Mouse (Mus musculus): ENCODE data around the gene Pip5k1b. TPM values are rescaled to one million over a fixed set of nuclear protein-coding genes. Genes with fewer than 3 reads are reported as not detected.

The Pip5k1b gene
- polyA plus RNA-seq, 1 experiment from 2014 or later = 2.7 TPM

Other genes starting within 250 kb of the Pip5k1b start
- gene Fam122a, start 78.5 kb downstream of the Pip5k1b start, polyA plus RNA-seq (2016; fragmentation: Nextera tagmentation; extraction: Ambion mirVana) = 62.7 and 65.3 TPM in 2 replicates
- 0.70 and 0.93 TPM in 2 replicates for gene Tmem252, start 118.1 kb upstream of the Pip5k1b start, polyA plus RNA-seq (2016; fragmentation: Nextera tagmentation; extraction: Ambion mirVana)